Mouse (Mus musculus) right cerebral cortex, postnatal 14 days (tissue): ENCODE results near the gene Entr1.
A peak's percentile ranks its signal among the peaks of the same experiment; 100 is the strongest.

Experiments
- DNase-seq: peaks from one replicate; pipeline ENCODE4 v3.0.0; 2022

The Entr1 gene

DNA sequence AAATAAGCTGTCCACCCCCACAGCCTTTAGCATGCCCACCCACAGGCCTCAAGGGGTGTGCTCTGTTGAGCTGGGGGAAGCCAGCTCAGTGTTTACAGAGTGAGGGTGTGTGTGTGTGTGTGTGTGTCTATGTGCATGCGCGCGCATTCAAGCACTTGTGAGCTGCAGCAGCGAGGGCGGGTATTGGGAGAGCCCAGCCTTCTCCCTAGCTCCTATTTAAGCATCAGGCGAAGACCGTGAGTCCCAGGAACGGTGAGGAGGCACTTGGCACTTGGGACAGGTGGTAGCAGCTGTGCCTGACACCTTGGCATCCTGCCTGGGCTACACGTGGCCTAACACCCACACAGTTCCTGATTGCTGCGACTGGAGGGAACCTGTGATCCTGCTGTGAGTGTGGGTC lies 47.1 kb downstream of the Entr1 start:
- DNase-seq = peak; percentile 82

- no peak for DNase-seq
Measured at GRCm38 (mm10) chr2:26341510-26341981, 47.6 kb downstream of the Entr1 start.

- no peak for DNase-seq
Measured at GRCm38 (mm10) chr2:26339204-26339551, 49.9 kb downstream of the Entr1 start.

GRCm38 (mm10) chr2:26338302-26339203 lies 50.6 kb downstream of the Entr1 start:
- no peak for DNase-seq
